Mouse (Mus musculus) intestine, embryonic 14.5 days (tissue): ENCODE data around the gene Lmtk2. TPM values are rescaled to one million over a fixed set of nuclear protein-coding genes. Genes with fewer than 3 reads are reported as not detected.

Experiments used
- ATAC-seq: fragments of 200-750 bp; cut with Nextera tagmentation; replicated peaks from 2 replicates; pipeline ENCODE4 v1.8.0; 2017; ENCODE audit warnings: low read depth, moderate number of reproducible peaks, moderate TSS enrichment, moderate library complexity; ENCODE audit not compliant: low FRiP score, low TSS enrichment
- DNase-seq: peaks from one replicate; pipeline ENCODE4 v3.0.0-alpha.2; 2018; ENCODE audit warnings: low spot score
- H3K27ac ChIP-seq: fragments of 300-500 bp; sonication (generic); 2 replicates; pipeline ENCODE4 v1.5.1; 2014; ENCODE audit warnings: low read depth, mild to moderate bottlenecking, control low read depth
- H3K27me3 ChIP-seq: fragments of 300-500 bp; sonication (generic); replicated peaks from 2 replicates; pipeline ENCODE4 v1.6.1; 2014; ENCODE audit warnings: low read length, control low read depth; ENCODE audit not compliant: control insufficient read depth, insufficient read depth
- H3K36me3 ChIP-seq: fragments of 300-500 bp; sonication (generic); 2 replicates; pipeline ENCODE4 v1.6.1; 2014; ENCODE audit warnings: low read length, control low read depth; ENCODE audit not compliant: control insufficient read depth, insufficient read depth
- H3K4me1 ChIP-seq: fragments of 300-500 bp; sonication (generic); replicated peaks from 2 replicates; pipeline ENCODE4 v1.6.1; 2014; ENCODE audit warnings: low read length, control low read depth, mixed read lengths; ENCODE audit not compliant: control insufficient read depth, insufficient read depth
- H3K4me2 ChIP-seq: fragments of 300-500 bp; sonication (generic); 2 replicates; pipeline ENCODE4 v1.6.1; 2014; ENCODE audit warnings: low read length
- H3K4me3 ChIP-seq: fragments of 300-500 bp; sonication (generic); 2 replicates; pipeline ENCODE4 v1.5.1; 2014; ENCODE audit warnings: low read depth, low read length, control low read depth, mixed read lengths
- H3K9ac ChIP-seq: fragments of 300-500 bp; sonication (generic); 2 replicates; pipeline ENCODE4 v1.6.1; 2014; ENCODE audit warnings: mild to moderate bottlenecking, low read length
- H3K9me3 ChIP-seq: fragments of 300-500 bp; sonication (generic); 2 replicates; pipeline ENCODE4 v1.6.1; 2016; ENCODE audit warnings: low read length, control low read depth; ENCODE audit not compliant: control insufficient read depth
- WGBS: fragments of 180-500 bp; shearing (Covaris S2); extraction: QIAGEN DNeasy Blood & Tissue Kit; methylation state at CpG from one replicate; pipeline ENCODE4 v1.1.7; 2014; 5-methylcytosine and 5-hydroxymethylcytosine counted together
- polyA plus RNA-seq: library from polyadenylated mRNA; unstranded; fragments of >200 nt; fragmentation: Nextera tagmentation; extraction: Ambion mirVana; gene quantifications from 2 replicates; pipeline ENCODE4 v1.2.1, GENCODE M21; 2014

Lmtk2 gene
- polyA plus RNA-seq, 1 experiment from 2014 or later: 5.9 TPM

DNA sequence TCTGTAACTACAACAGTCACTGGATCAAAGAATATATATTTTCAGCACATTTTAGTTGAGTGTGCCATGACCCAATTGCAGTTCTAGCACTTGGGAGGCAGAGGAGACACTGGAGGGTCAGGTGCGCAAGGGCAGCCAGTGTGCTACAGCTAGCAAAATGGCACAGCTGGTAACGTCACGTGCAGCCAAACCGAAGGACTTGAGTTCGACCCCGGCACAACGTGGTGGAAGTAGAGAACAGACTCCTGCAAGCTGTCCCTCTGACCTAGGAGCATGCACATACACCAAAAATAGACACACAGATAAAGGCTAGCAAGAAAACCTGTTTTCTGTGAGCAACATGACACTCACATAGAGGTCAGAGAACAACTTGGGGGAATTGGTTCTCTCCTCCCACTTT is 89.1 kb downstream of the Lmtk2 start:
- peaks cover 8% of the 10 kb centered on the region for H3K4me1 ChIP-seq
- WGBS: 77% methylated on average over 7 of the region's 7 CpGs
- no peaks in the 10 kb centered on the region for H3K27me3 ChIP-seq
- H3K36me3 ChIP-seq: peaks cover 17% of the 10 kb centered on the region
- H3K4me3 ChIP-seq: no peak overlapping the region
- H3K27ac ChIP-seq: no peak overlapping the region
- H3K9me3 ChIP-seq: no peaks in the 10 kb centered on the region
- H3K9ac ChIP-seq: no peak overlapping the region
- DNase-seq (no peak), ATAC-seq (no peak)
- no peak overlapping the region for H3K4me2 ChIP-seq

DNA sequence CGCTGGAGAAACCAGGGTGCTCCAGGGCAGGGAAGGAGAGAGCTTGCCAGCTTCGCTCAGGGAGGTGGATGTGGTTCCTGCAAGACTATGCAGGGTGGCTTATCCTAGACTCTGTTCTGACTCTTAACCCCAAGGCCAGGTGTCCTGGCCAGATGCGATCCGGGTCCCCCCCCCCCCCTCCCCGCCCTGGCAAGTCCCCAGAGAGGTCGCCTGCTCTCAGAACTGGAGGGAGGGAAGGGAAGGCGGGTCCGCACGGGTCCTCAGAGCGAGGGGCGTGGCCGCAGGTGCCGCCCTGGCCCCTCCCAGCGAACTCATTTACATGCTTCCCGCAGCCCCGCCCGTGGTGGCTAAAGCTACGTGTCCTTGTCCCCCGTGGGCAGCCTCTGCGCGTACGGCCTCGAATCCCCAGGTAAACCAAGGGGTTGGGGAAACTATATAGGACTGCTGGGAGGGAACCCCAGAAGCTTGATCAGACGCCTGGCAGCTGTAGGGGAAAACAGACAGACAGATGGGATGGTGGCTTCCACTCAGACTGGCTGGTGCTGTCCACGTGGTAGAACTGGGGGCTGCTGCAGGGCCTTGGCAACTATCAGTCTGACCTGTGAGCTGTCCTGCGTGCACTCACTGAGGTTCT is 89.8 kb downstream of the Lmtk2 start, which contains the start of gene Bhlha15:
Gene Bhlha15, plus strand, starts transcription at position 337 of the 634 bp plus-strand sequence.
- H3K4me2 ChIP-seq: peak within 1 kb of the TSS; percentile 54
- H3K4me1 ChIP-seq: peaks cover 8% of the 10 kb centered on the region
- peak within 1 kb of the TSS; percentile 21; the same call in 1 of the 2 replicates for H3K4me3 ChIP-seq
- H3K9ac ChIP-seq: no peak within 1 kb of the TSS
- no peaks in the 10 kb centered on the region for H3K9me3 ChIP-seq
- ATAC-seq (peak; percentile 52; the same call in 1 of the 2 replicates), DNase-seq (peak; percentile 73)
- no peak within 1 kb of the TSS for H3K27ac ChIP-seq
- 3% methylated on average over 22 of the region's 26 CpGs for WGBS
- peaks cover 9% of the 10 kb centered on the region for H3K36me3 ChIP-seq
- no peaks in the 10 kb centered on the region for H3K27me3 ChIP-seq

DNA sequence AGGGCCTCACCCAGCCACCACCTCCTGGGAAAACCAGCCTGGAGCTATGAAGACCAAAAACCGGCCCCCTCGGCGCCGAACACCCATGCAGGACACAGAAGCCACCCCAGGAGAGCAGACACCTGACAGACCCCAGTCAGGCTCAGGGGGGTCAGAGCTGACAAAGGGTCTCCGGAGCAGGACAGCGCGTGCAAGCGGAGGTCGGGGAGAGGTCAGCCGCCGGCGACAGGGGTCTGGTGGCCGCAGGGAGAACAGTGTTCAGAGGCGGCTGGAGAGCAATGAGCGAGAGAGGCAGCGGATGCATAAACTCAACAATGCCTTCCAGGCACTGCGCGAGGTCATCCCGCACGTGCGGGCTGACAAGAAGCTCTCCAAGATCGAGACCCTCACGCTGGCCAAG is 90.8 kb downstream of the Lmtk2 start:
- WGBS: 37% methylated on average over 23 of the region's 23 CpGs
- no peak overlapping the region for H3K4me2 ChIP-seq
- H3K9ac ChIP-seq: no peak overlapping the region

DNA sequence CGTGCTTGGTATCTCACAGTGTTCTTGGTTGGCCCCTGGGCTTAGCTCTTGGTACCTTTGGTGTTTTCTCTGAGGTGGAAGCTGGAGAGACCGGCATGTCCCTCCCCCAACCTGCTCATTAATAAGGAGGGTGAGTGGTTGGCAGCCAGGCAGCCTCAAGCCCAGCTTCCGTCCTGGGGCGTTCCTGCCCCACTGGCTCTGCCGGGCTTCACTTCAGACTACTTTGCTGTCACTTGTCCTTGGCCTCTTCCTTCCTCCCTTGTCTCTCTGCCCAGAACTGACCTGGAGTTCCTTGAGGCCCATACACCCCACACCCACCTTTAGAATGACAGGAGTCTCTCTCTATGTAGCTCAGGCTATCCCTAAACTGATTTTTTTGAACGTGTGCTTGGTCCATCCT is 92.4 kb downstream of the Lmtk2 start:
- Histone ChIP-seq H3K4me2 (no peak overlapping the region), H3K36me3 (no peaks in the 10 kb centered on the region), H3K27ac (no peak overlapping the region), H3K9ac (no peak overlapping the region), H3K4me3 (no peak overlapping the region), H3K27me3 (no peaks in the 10 kb centered on the region), H3K9me3 (no peaks in the 10 kb centered on the region), H3K4me1 (peaks cover 8% of the 10 kb centered on the region)
- WGBS: 81% methylated on average over 6 of the region's 6 CpGs
- ATAC-seq: no peak
- no peak for DNase-seq

More for the DNA sequence above, 90.8 kb downstream of the Lmtk2 start:
- Histone ChIP-seq H3K4me1 (peaks cover 8% of the 10 kb centered on the region), H3K27me3 (no peaks in the 10 kb centered on the region), H3K9me3 (no peaks in the 10 kb centered on the region), H3K36me3 (peaks cover 1% of the 10 kb centered on the region; the same call in 1 of the 2 replicates), H3K27ac (no peak overlapping the region), H3K4me3 (no peak overlapping the region)
- ATAC-seq (no peak), DNase-seq (no peak)

DNA sequence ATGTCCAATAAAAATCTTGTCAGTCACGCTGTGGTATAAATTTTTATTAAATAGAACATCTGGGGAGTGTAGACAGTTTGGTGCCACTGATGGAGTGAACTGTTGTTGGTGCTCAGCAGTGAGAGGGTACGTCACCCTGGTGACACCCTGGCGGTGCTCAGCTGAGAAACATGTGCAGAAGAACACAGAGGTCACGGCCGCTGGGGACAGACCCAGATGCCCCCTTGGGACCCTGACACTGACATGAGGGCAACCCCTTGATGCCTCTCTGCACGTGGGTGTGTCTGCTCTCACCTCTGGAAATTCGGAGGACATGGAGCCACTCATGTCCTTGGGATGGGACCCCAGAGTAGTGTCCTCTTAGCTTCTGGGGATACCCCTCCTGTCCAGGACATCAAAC is 94.2 kb downstream of the Lmtk2 start:
- Histone ChIP-seq H3K4me2 (no peak overlapping the region), H3K9me3 (no peaks in the 10 kb centered on the region), H3K9ac (no peak overlapping the region), H3K27me3 (no peaks in the 10 kb centered on the region), H3K4me1 (peaks cover 8% of the 10 kb centered on the region), H3K36me3 (peaks cover 4% of the 10 kb centered on the region; the same call in 1 of the 2 replicates), H3K27ac (no peak overlapping the region), H3K4me3 (no peak overlapping the region)
- 85% methylated on average over 7 of the region's 7 CpGs for WGBS
- ATAC-seq: no peak
- DNase-seq: no peak

DNA sequence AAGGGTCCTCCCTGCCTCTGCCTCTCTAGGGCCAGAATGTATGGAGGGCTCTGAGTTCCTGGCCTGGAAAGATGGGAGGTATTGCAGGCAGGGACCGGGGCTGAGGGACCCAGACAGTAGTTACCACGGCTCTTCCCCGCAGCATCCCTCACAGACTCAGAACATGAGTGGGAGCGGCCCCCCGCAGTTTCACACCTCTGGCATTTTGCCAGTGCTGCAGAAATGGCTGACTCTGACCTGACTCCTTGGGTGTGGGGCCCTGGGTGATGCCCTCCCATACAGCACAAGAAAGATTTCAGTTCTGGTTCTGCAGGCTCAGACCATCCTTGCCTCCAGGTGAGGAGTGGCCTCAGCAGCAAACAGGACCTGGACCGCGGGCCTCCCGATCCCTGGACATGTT is 95.3 kb downstream of the Lmtk2 start:
- H3K27me3 ChIP-seq: no peaks in the 10 kb centered on the region
- no peak for DNase-seq
- H3K27ac ChIP-seq: no peak overlapping the region
- H3K4me1 ChIP-seq: no peaks in the 10 kb centered on the region
- H3K9ac ChIP-seq: no peak overlapping the region
- no peak for ATAC-seq
- WGBS: 89% methylated on average over 8 of the region's 8 CpGs
- H3K4me3 ChIP-seq: no peak overlapping the region
- no peaks in the 10 kb centered on the region for H3K9me3 ChIP-seq
- peaks cover 8% of the 10 kb centered on the region; the same call in 1 of the 2 replicates for H3K36me3 ChIP-seq
- H3K4me2 ChIP-seq: no peak overlapping the region

DNA sequence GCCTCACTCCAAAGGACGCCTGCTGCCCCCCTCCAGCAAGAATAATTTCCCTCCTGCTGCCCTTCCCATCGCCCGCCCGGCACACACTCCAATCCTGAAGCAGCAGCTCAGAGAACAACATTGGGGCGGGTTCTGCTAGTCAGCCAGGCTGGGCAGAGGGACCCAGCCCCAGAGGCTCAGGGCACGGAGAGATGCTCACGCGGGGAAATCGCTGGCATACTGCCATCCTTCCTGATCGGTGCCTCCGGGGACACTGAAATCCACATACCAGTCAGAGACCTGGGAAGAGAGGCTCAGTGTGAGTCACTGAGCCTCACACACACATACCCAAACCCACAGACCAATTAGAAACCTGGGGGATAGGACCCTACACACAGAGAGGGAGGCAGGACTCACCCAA is 100.4 kb downstream of the Lmtk2 start:
- Histone ChIP-seq H3K4me2 (no peak overlapping the region), H3K9ac (no peak overlapping the region), H3K9me3 (no peaks in the 10 kb centered on the region; the same call in 1 of the 2 replicates), H3K36me3 (peaks cover 22% of the 10 kb centered on the region; the same call in 1 of the 2 replicates), H3K4me1 (no peaks in the 10 kb centered on the region), H3K27ac (no peak overlapping the region), H3K27me3 (no peaks in the 10 kb centered on the region), H3K4me3 (no peak overlapping the region)
- DNase-seq: no peak
- no peak for ATAC-seq
- WGBS: 84% methylated on average over 11 of the region's 11 CpGs

DNA sequence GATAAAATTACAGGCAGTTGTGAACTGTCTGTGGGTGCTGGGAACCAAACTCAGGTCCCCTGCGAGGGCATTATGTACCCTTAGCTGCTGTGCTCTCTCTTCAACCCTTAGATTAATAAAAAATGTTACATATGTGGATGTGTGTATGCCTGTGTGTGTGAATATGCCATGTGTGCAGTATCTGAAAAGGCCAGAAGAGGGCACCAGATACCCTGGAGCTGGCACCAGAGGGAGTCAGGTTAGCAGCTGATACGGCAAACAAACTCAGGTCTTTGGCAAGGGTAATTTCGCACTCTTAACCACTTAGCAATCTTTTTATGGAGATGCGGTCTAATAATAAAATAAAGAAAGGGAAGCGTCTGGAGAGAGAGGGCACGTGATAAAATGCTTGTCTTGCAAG is 102.2 kb downstream of the Lmtk2 start:
- H3K9me3 ChIP-seq: no peaks in the 10 kb centered on the region; the same call in 1 of the 2 replicates
- no peaks in the 10 kb centered on the region for H3K4me1 ChIP-seq
- no peak overlapping the region for H3K4me3 ChIP-seq
- DNase-seq (no peak), ATAC-seq (no peak)
- no peak overlapping the region for H3K4me2 ChIP-seq
- H3K36me3 ChIP-seq: peaks cover 30% of the 10 kb centered on the region; the same call in 1 of the 2 replicates
- H3K9ac ChIP-seq: no peak overlapping the region
- H3K27ac ChIP-seq: no peak overlapping the region
- WGBS: 96% methylated on average over 6 of the region's 6 CpGs
- no peaks in the 10 kb centered on the region for H3K27me3 ChIP-seq

DNA sequence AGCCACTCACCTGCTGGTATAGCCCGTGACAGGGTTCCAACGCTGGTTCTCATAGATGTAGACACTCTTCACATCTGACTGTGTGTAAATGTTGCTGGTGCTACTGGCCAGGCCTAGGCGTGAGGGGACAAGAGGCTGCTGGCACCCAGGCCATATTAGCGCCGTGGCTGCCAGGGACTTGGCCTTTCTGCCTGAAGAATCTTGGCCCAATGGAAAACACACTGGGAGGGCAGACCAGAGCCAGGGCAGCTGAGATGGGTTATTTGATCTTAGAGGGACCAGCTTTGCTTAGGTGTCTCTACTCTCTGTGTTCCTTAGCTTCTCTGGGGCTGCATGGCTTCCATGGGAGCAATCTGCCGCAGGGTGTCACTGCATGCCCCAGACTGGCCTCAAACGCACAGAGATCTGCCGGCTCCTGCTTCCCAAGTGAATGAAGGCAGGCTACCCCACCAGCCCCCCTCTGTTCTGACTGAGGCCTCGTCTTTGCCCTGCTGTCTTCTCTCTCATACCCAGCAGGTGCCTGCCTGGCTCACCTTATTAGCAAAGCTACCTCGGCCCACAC is 103.2 kb downstream of the Lmtk2 start:
- Histone ChIP-seq H3K9me3 (no peaks in the 10 kb centered on the region; the same call in 1 of the 2 replicates), H3K27me3 (no peaks in the 10 kb centered on the region), H3K4me2 (no peak overlapping the region), H3K27ac (no peak overlapping the region), H3K4me1 (no peaks in the 10 kb centered on the region), H3K9ac (no peak overlapping the region), H3K4me3 (no peak overlapping the region), H3K36me3 (peaks cover 27% of the 10 kb centered on the region; the same call in 1 of the 2 replicates)
- 94% methylated on average over 10 of the region's 10 CpGs for WGBS
- no peak for ATAC-seq
- no peak for DNase-seq
